ENCODE assay signal across 21 mouse cellular contexts in genomic region chr10:96947971-96948370, GRCm38 (mm10).
DNase-seq lines count a peak whose midpoint lies in the region; ATAC-seq and TF ChIP-seq lines count a peak whose summit lies in the region.
"Had no signal": no experiment of that assay in that cellular context is flagged by ENCODE, and none has a peak within 500 bp of the region (broad histone marks: within the 10 kb centered on the region; RNA-seq: fewer than 3 reads in every experiment).

No protein-coding gene starts in this region.

- no peaks in the 10 kb centered on the region for H3K27me3 ChIP-seq in lung, postnatal 0 days (replicated peaks; ENCODE audit: insufficient read depth, low read length)
- H3K27me3 ChIP-seq in hindbrain, embryonic 14.5 days (ENCODE audit: control insufficient read depth, insufficient read depth, low read length), result no peaks in the 10 kb centered on the region
- H3K27me3 ChIP-seq: heart, embryonic 13.5 days; hindbrain, embryonic 15.5 days had no signal

- no peaks in the 10 kb centered on the region for H3K9me3 ChIP-seq in lung, postnatal 0 days (ENCODE audit: low read length)
- H3K9me3 ChIP-seq in hindbrain, embryonic 14.5 days (ENCODE audit: control insufficient read depth, low read length), result 0 out of 2 replicates have a peak, but pooled peaks cover 7% of the 10 kb centered on the region
- H3K9me3 ChIP-seq: heart, embryonic 10.5 days; hindbrain, embryonic 15.5 days had no signal

- H3K4me2 ChIP-seq in lung, postnatal 0 days (replicated peaks; ENCODE audit: low read depth, low read length), result no peak overlapping the region
- H3K4me2 ChIP-seq in hindbrain, embryonic 14.5 days (replicated peaks), result no peak overlapping the region
- H3K4me2 ChIP-seq: heart, embryonic 13.5 days; hindbrain, embryonic 15.5 days had no signal

- H3K4me3 ChIP-seq in lung, postnatal 0 days (ENCODE audit: low read depth, low read length), result no peak overlapping the region
- H3K4me3 ChIP-seq in hindbrain, embryonic 14.5 days (replicated peaks; ENCODE audit: low read length), result no peak overlapping the region
- H3K4me3 ChIP-seq: heart, adult 2 months; heart, embryonic 10.5 days; heart, embryonic 13.5 days; hindbrain, embryonic 15.5 days had no signal

- no peak for ATAC-seq in lung, postnatal 0 days
- no peak for ATAC-seq in hindbrain, embryonic 14.5 days (ENCODE audit: low FRiP score)
- ATAC-seq: CD4-positive, CD25-positive, alpha-beta regulatory T cell, adult 4 months; forebrain, embryonic 14.5 days; intestine, postnatal 0 days had no signal

- no peak overlapping the region for H3K27ac ChIP-seq in lung, postnatal 0 days (ENCODE audit: low read length)
- no peak overlapping the region for H3K27ac ChIP-seq in hindbrain, embryonic 14.5 days
- H3K27ac ChIP-seq: heart, adult 2 months; heart, embryonic 10.5 days; heart, embryonic 13.5 days; hindbrain, embryonic 15.5 days had no signal

- no peaks in the 10 kb centered on the region for H3K36me3 ChIP-seq in lung, postnatal 0 days (ENCODE audit: insufficient read depth, low read length)
- no peaks in the 10 kb centered on the region for H3K36me3 ChIP-seq in hindbrain, embryonic 14.5 days (replicated peaks; ENCODE audit: control insufficient read depth, insufficient read depth)
- H3K36me3 ChIP-seq: heart, embryonic 10.5 days; heart, embryonic 13.5 days; hindbrain, embryonic 15.5 days had no signal

- no peaks in the 10 kb centered on the region for H3K4me1 ChIP-seq in lung, postnatal 0 days (ENCODE audit: insufficient read depth, low read depth, low read length)
- H3K4me1 ChIP-seq in hindbrain, embryonic 14.5 days (replicated peaks; ENCODE audit: control insufficient read depth, insufficient read depth, low read length), result no peaks in the 10 kb centered on the region
- H3K4me1 ChIP-seq: heart, embryonic 10.5 days; heart, embryonic 13.5 days; hindbrain, embryonic 15.5 days had no signal

- TF ChIP-seq EP300 in lung, postnatal 0 days (IDR thresholded peaks at IDR 0.05), result no peak

- DNase-seq in lung, postnatal 0 days (ENCODE audit: low spot score), result peak; percentile 8
- DNase-seq in lung, postnatal 25 days (ENCODE audit: low spot score), result no peak
- DNase-seq in 3134 (ENCODE audit: extremely low read depth, insufficient read length, low spot score), result peak; percentile 52
- peak; percentile 60 for DNase-seq in NIH3T3 (ENCODE audit: low read depth)
- DNase-seq in hindbrain, embryonic 14.5 days (ENCODE audit: low spot score), result no peak
- DNase-seq in adipocyte (ENCODE audit: low spot score), result no peak
- DNase-seq: adrenal gland, adult 8-10 months; adrenal gland, postnatal 25 days; cerebellum, adult 18-20 months; cerebellum, adult 9-10 months; cerebellum, postnatal 14 days; gastrocnemius, postnatal 25 days; heart, adult 2 months; heart, postnatal 14 days; heart, postnatal 4 days had no signal

- no peak overlapping the region for H3K9ac ChIP-seq in lung, postnatal 0 days (replicated peaks; ENCODE audit: low read depth)
- no peak overlapping the region for H3K9ac ChIP-seq in hindbrain, embryonic 14.5 days
- H3K9ac ChIP-seq: heart, embryonic 13.5 days; hindbrain, embryonic 15.5 days had no signal

- no peak for TF ChIP-seq CTCF in lung, postnatal 0 days (IDR thresholded peaks at IDR 0.05)

- WGBS in lung, postnatal 0 days, result 79% methylated on average over 3 of the region's 3 CpGs
- 87% methylated on average over 3 of the region's 3 CpGs for WGBS in hindbrain, embryonic 14.5 days

Comparison
In these comparisons a context has a peak if more than half of its experiments do, and no peak if none do; other contexts are left out.
1. DNase-seq: peak in lung, postnatal 0 days (single experiment), 3134 (single experiment) and NIH3T3 (single experiment); none in lung, postnatal 25 days (single experiment), hindbrain, embryonic 14.5 days (single experiment) and adipocyte (single experiment).